Mouse (Mus musculus): Measurements from ENCODE around the gene Hnrnpu. TPM values are rescaled to one million over a fixed set of nuclear protein-coding genes. Genes with fewer than 3 reads are reported as not detected.

Gene Hnrnpu
- polyA plus RNA-seq, 1 experiment from 2014 or later = 131 TPM

DNA sequence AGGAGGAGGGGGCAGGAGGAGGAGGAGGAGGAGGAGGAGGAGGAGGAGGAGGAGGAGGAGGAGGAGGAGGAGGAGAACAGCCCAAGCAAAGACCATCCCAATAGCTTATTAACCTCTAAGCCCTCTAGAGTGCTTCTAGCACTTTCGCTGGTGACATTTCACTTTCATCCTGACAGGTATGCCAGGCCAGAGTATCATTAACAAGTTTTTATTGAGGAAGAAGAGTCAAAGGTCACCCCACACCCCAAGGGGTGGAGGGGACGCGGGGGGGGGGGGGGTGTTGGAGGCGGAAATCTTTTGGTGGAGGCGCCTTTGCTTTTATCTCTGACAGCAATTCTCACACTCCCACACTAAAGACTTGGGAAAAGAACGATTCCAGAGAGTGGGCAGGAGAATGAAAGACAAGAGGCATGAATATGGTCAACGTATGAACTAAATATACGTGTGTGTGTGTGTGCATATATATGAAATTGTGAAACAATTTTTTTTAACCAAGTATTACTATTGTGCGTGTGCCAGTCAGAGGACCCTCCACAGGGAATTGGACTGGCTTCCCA, 62.3 kb downstream of the Hnrnpu start:
- H3K9me3 ChIP-seq (ENCODE audit: control insufficient read depth) = no peaks in the 10 kb centered on the region
- no peak overlapping the region for H3K27ac ChIP-seq (ENCODE audit: low read depth, low read length)
- peak overlapping the region; percentile 60; the same call in 1 of the 2 replicates for H3K4me3 ChIP-seq (ENCODE audit: low read depth, low read length)
- H3K4me1 ChIP-seq (replicated peaks; ENCODE audit: control insufficient read depth, insufficient read depth, low read length) = no peaks in the 10 kb centered on the region
- 18% methylated on average over 9 of the region's 9 CpGs for WGBS
- ATAC-seq = peak; percentile 83
- no peaks in the 10 kb centered on the region; the same call in 1 of the 2 replicates for H3K36me3 ChIP-seq (ENCODE audit: control insufficient read depth, insufficient read depth)
- TF ChIP-seq CTCF (IDR thresholded peaks at IDR 0.05; ENCODE audit: low read depth) = no peak
- H3K9ac ChIP-seq (ENCODE audit: low read depth, low read length) = no peak overlapping the region
- peaks cover 19% of the 10 kb centered on the region; the same call in 1 of the 2 replicates for H3K27me3 ChIP-seq (replicated peaks; ENCODE audit: control insufficient read depth, insufficient read depth, low read length)
- peak overlapping the region; percentile 95 for H3K4me2 ChIP-seq (replicated peaks; ENCODE audit: low read depth)

Small RNA genes lying within 50 kb of the gene (microRNA-seq; reads per million reads assigned to microRNA genes)
- gene Gm27458 = not detected

Other genes starting within 250 kb of the Hnrnpu start
- gene Desi2, start 150.4 kb downstream of the Hnrnpu start, polyA plus RNA-seq (2015; fragmentation: Nextera tagmentation; extraction: Ambion mirVana) = 26.9 and 29.9 TPM in 2 replicates
- 146 and 148 TPM in 2 replicates for gene Cox20, start 18.7 kb downstream of the Hnrnpu start, polyA plus RNA-seq (2015; fragmentation: Nextera tagmentation; extraction: Ambion mirVana)
- gene Efcab2, start 68.3 kb upstream of the Hnrnpu start, polyA plus RNA-seq (2015; fragmentation: Nextera tagmentation; extraction: Ambion mirVana) = 7.9 and 8.1 TPM in 2 replicates
- gene Kif26b, start 191.3 kb upstream of the Hnrnpu start, polyA plus RNA-seq (2015; fragmentation: Nextera tagmentation; extraction: Ambion mirVana) = 0.54 and 0.57 TPM in 2 replicates

Measured in intestine, postnatal 0 days (tissue).